ENCODE assay signal across 26 mouse cellular contexts in genomic region chr3:60128282-60128681, GRCm38 (mm10). TPM values are rescaled to one million over a fixed set of nuclear protein-coding genes. Genes with fewer than 3 reads are reported as not detected.
DNase-seq lines count a peak whose midpoint lies in the region; ATAC-seq and TF ChIP-seq lines count a peak whose summit lies in the region.
"Had no signal": no experiment of that assay in that cellular context is flagged by ENCODE, and none has a peak within 500 bp of the region (broad histone marks: within the 10 kb centered on the region; RNA-seq: fewer than 3 reads in every experiment).

No protein-coding gene starts in this region.

- no peak overlapping the region for H3K9ac ChIP-seq in CH12.LX (ENCODE audit: insufficient read depth, low read depth)

- no peak for TF ChIP-seq CTCF in CH12.LX (conservative IDR thresholded peaks at IDR 0.05 in 1 of 2, IDR thresholded peaks at IDR 0.05 in 1 of 2; ENCODE audit: low read depth in 2 of 2, low read length in 2 of 2)

- H3K36me3 ChIP-seq in CH12.LX (replicated peaks in 1 of 2; ENCODE audit: control insufficient read depth in 1 of 2, insufficient read depth in 1 of 2, low read length in 1 of 2): no peaks in the 10 kb centered on the region
- H3K36me3 ChIP-seq: G1E had no signal

- ATAC-seq in CD4-positive, CD25-positive, alpha-beta regulatory T cell, adult 4 months: peak; percentile 39
- ATAC-seq in erythroid progenitor cell, adult 5-6 weeks (replicated peaks; ENCODE audit: low FRiP score, poor library complexity, severe bottlenecking): no peak
- ATAC-seq in inflammation-experienced regulatory T-cells, adult 6 months: no peak
- ATAC-seq: activated CD4-positive, CD25-positive, alpha-beta regulatory T cell, adult 4 months had no signal

- DNase-seq in CD4-positive helper T cell, adult 2 months (ENCODE audit: low read depth, low spot score): peak; percentile 19
- DNase-seq in CH12.LX (ENCODE audit: extremely low read depth): peak; percentile 6
- no peak for DNase-seq in left cerebral cortex, postnatal 4 days
- DNase-seq: adrenal gland, adult 2 months; adrenal gland, adult 8-10 months; adrenal gland, postnatal 10 days; adrenal gland, postnatal 14 days; adrenal gland, postnatal 25 days; adrenal gland, postnatal 36 days; B cell, adult 2 months; cerebellum, adult 11 months; cerebellum, adult 11-12 months; cerebellum, adult 18-20 months; cerebellum, adult 2 months; cerebellum, adult 8-10 months; cerebellum, adult 9-10 months had no signal

- in situ Hi-C loops in CH12.LX (cut with MboI; ENCODE audit: low pct_ligation_motif_present, low pct_unique_long_range_greater_than_20kb, low sequenced_read_pairs): no loop called here

- H3K27me3 ChIP-seq in CH12.LX (replicated peaks): no peaks in the 10 kb centered on the region
- H3K27me3 ChIP-seq: Patski had no signal

- H3K4me2 ChIP-seq in CH12.LX (ENCODE audit: insufficient read depth, low read depth, poor library complexity, severe bottlenecking): no peak overlapping the region

- dilution Hi-C loops in CH12.LX (cut with MboI; ENCODE audit: extremely low pct_ligation_motif_present, extremely low pct_unique_long_range_greater_than_20kb, low sequenced_read_pairs): no loop called here

- no peak overlapping the region for H3K4me3 ChIP-seq in CH12.LX (replicated peaks in 1 of 3; ENCODE audit: low read depth in 2 of 3, low read length in 2 of 3, poor library complexity in 1 of 3)

- intact Hi-C loops in left cerebral cortex, postnatal 4 days (cut with DNase I): no loop called here

- no peaks in the 10 kb centered on the region for H3K9me3 ChIP-seq in CH12.LX (replicated peaks; ENCODE audit: low read length)
- H3K9me3 ChIP-seq: G1E had no signal

- peak; percentile 77 for TF ChIP-seq EP300 in CH12.LX (IDR thresholded peaks at IDR 0.05; ENCODE audit: low read length)

- H3K27ac ChIP-seq in CH12.LX (ENCODE audit: insufficient read depth, low read depth): no peak overlapping the region

- H3K4me1 ChIP-seq in CH12.LX (ENCODE audit: control insufficient read depth in 1 of 2, insufficient read depth in 2 of 2): peaks cover 4 to 22% of the 10 kb centered on the region in 2 experiments; a peak in 2 of 4 replicates

- no peaks in the 10 kb centered on the region for H3K79me2 ChIP-seq in CH12.LX (replicated peaks; ENCODE audit: control insufficient read depth, extremely low read depth, insufficient read depth, poor library complexity, severe bottlenecking)

- no peak for TF ChIP-seq RAD21 in CH12.LX (IDR thresholded peaks at IDR 0.05; ENCODE audit: low read depth, low read length)

- no peak for TF ChIP-seq POLR2A in CH12.LX (IDR thresholded peaks at IDR 0.05; ENCODE audit: low read depth, low read length)

TF ChIP-seq in CH12.LX, 34 proteins besides CTCF, POLR2A, EP300 and RAD21:
- TF ChIP-seq PAX5 (IDR thresholded peaks at IDR 0.05; ENCODE audit: low read length) (no peak), UBTF (IDR thresholded peaks at IDR 0.05; ENCODE audit: low read depth, low read length) (no peak), USF2 (conservative IDR thresholded peaks at IDR 0.05; ENCODE audit: low read depth, low read length) (no peak), ETS1 (conservative IDR thresholded peaks at IDR 0.05; ENCODE audit: low read depth, low read length) (no peak), JUND (conservative IDR thresholded peaks at IDR 0.05; ENCODE audit: low read depth, low read length) (peak; percentile 73), CHD1 (IDR thresholded peaks at IDR 0.05; ENCODE audit: low read depth, low read length) (no peak), MEF2A (IDR thresholded peaks at IDR 0.05; ENCODE audit: borderline replicate concordance, low read depth, low read length) (no peak), RCOR1 (conservative IDR thresholded peaks at IDR 0.05; ENCODE audit: low read depth, low read length) (no peak), JUN (IDR thresholded peaks at IDR 0.05; ENCODE audit: insufficient read depth, low read depth, low read length) (peak; percentile 54; the same call in 1 of the 2 replicates), ZNF384 (IDR thresholded peaks at IDR 0.05; ENCODE audit: low read depth, low read length) (peak; percentile 65; the same call in 1 of the 2 replicates), MAZ (IDR thresholded peaks at IDR 0.05; ENCODE audit: low read depth, low read length) (no peak), MXI1 (IDR thresholded peaks at IDR 0.05; ENCODE audit: low read depth, low read length) (no peak), POLR2AphosphoS2 (IDR thresholded peaks at IDR 0.05; ENCODE audit: low read depth, low read length) (no peak), KAT2A (IDR thresholded peaks at IDR 0.05; ENCODE audit: insufficient replicate concordance, low read length) (no peak), ZC3H11A (IDR thresholded peaks at IDR 0.05; ENCODE audit: low read depth, low read length) (no peak), NRF1 (IDR thresholded peaks at IDR 0.05; ENCODE audit: low read depth, low read length) (no peak), HCFC1 (IDR thresholded peaks at IDR 0.05; ENCODE audit: low read depth, low read length) (no peak), GABPA (IDR thresholded peaks at IDR 0.05; ENCODE audit: insufficient replicate concordance, low read depth, low read length) (no peak), TBP (conservative IDR thresholded peaks at IDR 0.05; ENCODE audit: low read depth, low read length) (no peak), MAX (IDR thresholded peaks at IDR 0.05; ENCODE audit: low read length) (no peak)

RNA-seq across cellular contexts. Expression of gene Sucnr1, which starts 46.6 kb away (rescaled TPM):
- polyA plus RNA-seq in CD4-positive, CD25-positive, alpha-beta regulatory T cell, adult 4 months (2017; shearing (Covaris generic)): not detected
- total RNA-seq in CH12.LX (2012; rRNA removed) (not detected in 2 replicates), CH12.LX (2014; rRNA removed) (not detected in 2 replicates)
- not detected in 2 replicates for polyA plus RNA-seq in CH12.LX (2012; ENCODE audit: insufficient read length, low read depth)
- total RNA-seq in erythroid progenitor cell, adult 5-6 weeks (2015; ENCODE audit: low replicate concordance): not detected in 2 replicates
- not detected in 2 replicates for total RNA-seq in erythroid progenitor cell, adult 5-6 weeks (2017; ENCODE audit: low replicate concordance)
- not detected for total RNA-seq in left cerebral cortex, postnatal 4 days (2021)
- not detected for polyA plus RNA-seq in inflammation-experienced regulatory T-cells, adult 6 months (2017; shearing (Covaris generic))
- total RNA-seq: ES-E14, G1E, MEL had no signal
- polyA plus RNA-seq: activated CD4-positive, CD25-positive, alpha-beta regulatory T cell, adult 4 months; brain, embryonic 14.5 days; C2C12; G1E; Patski had no signal
